In genomic region chrX:103709671-103710070, GRCm38 (mm10) we compare ENCODE assay signal across 18 mouse cellular contexts.
"Had no signal": no experiment of that assay in that cellular context is flagged by ENCODE, and none has a peak within 500 bp of the region (broad histone marks: within the 10 kb centered on the region; RNA-seq: fewer than 3 reads in every experiment).

No protein-coding gene starts in this region.

- H3K27ac ChIP-seq: midbrain, embryonic 10.5 days; midbrain, embryonic 12.5 days; neural tube, embryonic 13.5 days; neural tube, embryonic 15.5 days had no signal

- H3K4me3 ChIP-seq: midbrain, embryonic 10.5 days; midbrain, embryonic 12.5 days; myocyte; neural tube, embryonic 13.5 days; neural tube, embryonic 15.5 days had no signal

- H3K4me1 ChIP-seq: midbrain, embryonic 12.5 days; neural tube, embryonic 13.5 days; neural tube, embryonic 15.5 days had no signal

- H3K36me3 ChIP-seq: midbrain, embryonic 10.5 days; midbrain, embryonic 12.5 days; neural tube, embryonic 13.5 days; neural tube, embryonic 15.5 days had no signal

- DNase-seq: lung, adult 18-20 months; lung, embryonic 14.5 days; lung, postnatal 10 days; lung, postnatal 4 days; midbrain, embryonic 14.5 days; retina, postnatal 1 day; right cerebral cortex, adult 18-20 months; right cerebral cortex, postnatal 25 days; right cerebral cortex, postnatal 4 days; spleen, adult 18-20 months; thymus, adult 18-20 months; thymus, postnatal 14 days; thymus, postnatal 36 days had no signal
